Mouse (Mus musculus) liver, embryonic 16.5 days (tissue): ENCODE data around the gene Crybg2. TPM values are rescaled to one million over a fixed set of nuclear protein-coding genes. Genes with fewer than 3 reads are reported as not detected.

Source experiments
- ATAC-seq: fragments of 200-750 bp; cut with Nextera tagmentation; 2 replicates; pipeline ENCODE4 v1.8.0; 2017; ENCODE audit warnings: low read depth, mild to moderate bottlenecking, moderate number of reproducible peaks, moderate library complexity
- H3K27ac ChIP-seq: fragments of 300-500 bp; sonication (generic); 2 replicates; pipeline ENCODE4 v1.5.1; 2014; ENCODE audit warnings: mild to moderate bottlenecking, low read length
- H3K27me3 ChIP-seq: fragments of 300-500 bp; sonication (generic); 2 replicates; pipeline ENCODE4 v1.6.1; 2014; ENCODE audit warnings: low read depth, low read length, mixed read lengths; ENCODE audit not compliant: control insufficient read depth, insufficient read depth
- H3K36me3 ChIP-seq: fragments of 300-500 bp; sonication (generic); 2 replicates; pipeline ENCODE4 v1.6.1; 2014; ENCODE audit warnings: mild to moderate bottlenecking; ENCODE audit not compliant: control insufficient read depth, insufficient read depth
- H3K4me1 ChIP-seq: fragments of 300-500 bp; sonication (generic); 2 replicates; pipeline ENCODE4 v1.6.1; 2014; ENCODE audit warnings: low read depth, low read length, mixed read lengths; ENCODE audit not compliant: control insufficient read depth
- H3K4me2 ChIP-seq: fragments of 300-500 bp; sonication (generic); 2 replicates; pipeline ENCODE4 v1.6.1; 2014; ENCODE audit warnings: low read depth, low read length, mixed read lengths
- H3K4me3 ChIP-seq: fragments of 300-500 bp; sonication (generic); 2 replicates; pipeline ENCODE4 v1.5.1; 2014; ENCODE audit warnings: low read depth, mild to moderate bottlenecking, low read length
- H3K9ac ChIP-seq: fragments of 300-500 bp; sonication (generic); 2 replicates; pipeline ENCODE4 v1.6.1; 2014; ENCODE audit warnings: low read depth, low read length
- H3K9me3 ChIP-seq: fragments of 300-500 bp; sonication (generic); replicated peaks from 2 replicates; pipeline ENCODE4 v1.6.1; 2016; ENCODE audit warnings: low read length; ENCODE audit not compliant: control insufficient read depth
- WGBS: fragments of 180-500 bp; shearing (Covaris S2); extraction: QIAGEN DNeasy Blood & Tissue Kit; methylation state at CpG from one replicate; pipeline ENCODE4 v1.1.7; 2014; ENCODE audit not compliant: insufficient replicate concordance; 5-methylcytosine and 5-hydroxymethylcytosine counted together
- polyA plus RNA-seq: library from polyadenylated mRNA; unstranded; fragments of >200 nt; fragmentation: Nextera tagmentation; extraction: Ambion mirVana; gene quantifications from 2 replicates; pipeline ENCODE4 v1.2.1, GENCODE M21; 2015

Crybg2 gene
- polyA plus RNA-seq, 1 experiment from 2014 or later = 0.68 TPM

- Histone ChIP-seq H3K9me3 (no peaks in the 10 kb centered on the region), H3K9ac (no peak overlapping the region), H3K4me2 (no peak overlapping the region), H3K36me3 (no peaks in the 10 kb centered on the region), H3K27ac (no peak overlapping the region; the same call in 1 of the 2 replicates), H3K4me3 (no peak overlapping the region), H3K4me1 (peaks cover 7% of the 10 kb centered on the region), H3K27me3 (no peaks in the 10 kb centered on the region)
- no peak for ATAC-seq
- 35% methylated on average over 6 of the region's 6 CpGs for WGBS
Observed at GRCm38 (mm10) chr4:134120192-134120805, 59.7 kb downstream of the Crybg2 start.

- ATAC-seq = no peak
- 45% methylated on average over 4 of the region's 4 CpGs for WGBS
- Histone ChIP-seq H3K9ac (no peak overlapping the region), H3K27me3 (no peaks in the 10 kb centered on the region), H3K36me3 (no peaks in the 10 kb centered on the region), H3K9me3 (no peaks in the 10 kb centered on the region), H3K4me3 (no peak overlapping the region), H3K27ac (no peak overlapping the region), H3K4me1 (peaks cover 7% of the 10 kb centered on the region), H3K4me2 (no peak overlapping the region)
Observed at GRCm38 (mm10) chr4:134120916-134121315, 60.3 kb downstream of the Crybg2 start.

- Histone ChIP-seq H3K4me2 (no peak overlapping the region), H3K27ac (no peak overlapping the region), H3K4me1 (peaks cover 7% of the 10 kb centered on the region), H3K9me3 (no peaks in the 10 kb centered on the region), H3K9ac (no peak overlapping the region), H3K36me3 (no peaks in the 10 kb centered on the region), H3K27me3 (no peaks in the 10 kb centered on the region), H3K4me3 (no peak overlapping the region)
- no peak for ATAC-seq
- 40% methylated on average over 4 of the region's 4 CpGs for WGBS
Observed at GRCm38 (mm10) chr4:134121571-134121970, 61.0 kb downstream of the Crybg2 start.

- 61% methylated on average over 3 of the region's 3 CpGs for WGBS
- peaks cover 7% of the 10 kb centered on the region for H3K4me1 ChIP-seq
- ATAC-seq = no peak
Observed at GRCm38 (mm10) chr4:134122281-134122680, 61.7 kb downstream of the Crybg2 start.

GRCm38 (mm10) chr4:134123147-134123546 is 62.5 kb downstream of the Crybg2 start:
- no peak overlapping the region for H3K27ac ChIP-seq
- H3K27me3 ChIP-seq = no peaks in the 10 kb centered on the region
- H3K4me2 ChIP-seq = no peak overlapping the region
- no peaks in the 10 kb centered on the region for H3K36me3 ChIP-seq
- H3K4me3 ChIP-seq = no peak overlapping the region
- ATAC-seq = no peak
- H3K9me3 ChIP-seq = no peaks in the 10 kb centered on the region
- H3K4me1 ChIP-seq = peaks cover 14% of the 10 kb centered on the region
- no peak overlapping the region for H3K9ac ChIP-seq
- 88% methylated on average over 6 of the region's 6 CpGs for WGBS

More at GRCm38 (mm10) chr4:134122281-134122680, 61.7 kb downstream of the Crybg2 start:
- H3K36me3 ChIP-seq = no peaks in the 10 kb centered on the region
- no peaks in the 10 kb centered on the region for H3K27me3 ChIP-seq
- H3K27ac ChIP-seq = no peak overlapping the region
- H3K9ac ChIP-seq = no peak overlapping the region
- H3K4me3 ChIP-seq = no peak overlapping the region
- H3K4me2 ChIP-seq = no peak overlapping the region
- H3K9me3 ChIP-seq = no peaks in the 10 kb centered on the region

GRCm38 (mm10) chr4:134123680-134124551 is 63.3 kb downstream of the Crybg2 start:
- Histone ChIP-seq H3K9ac (no peak overlapping the region; the same call in 1 of the 2 replicates), H3K4me1 (peaks cover 19% of the 10 kb centered on the region), H3K4me2 (peak overlapping the region; percentile 28; the same call in 1 of the 2 replicates), H3K27ac (no peak overlapping the region), H3K4me3 (no peak overlapping the region), H3K9me3 (no peaks in the 10 kb centered on the region), H3K27me3 (no peaks in the 10 kb centered on the region), H3K36me3 (no peaks in the 10 kb centered on the region)
- ATAC-seq = no peak
- WGBS = 13% methylated on average over 17 of the region's 17 CpGs

- Histone ChIP-seq H3K27ac (no peak overlapping the region), H3K36me3 (no peaks in the 10 kb centered on the region), H3K9me3 (no peaks in the 10 kb centered on the region), H3K4me3 (no peak overlapping the region), H3K27me3 (no peaks in the 10 kb centered on the region), H3K4me1 (peaks cover 32% of the 10 kb centered on the region), H3K4me2 (no peak overlapping the region), H3K9ac (no peak overlapping the region)
- no peak for ATAC-seq
- WGBS = 72% methylated on average over 15 of the region's 15 CpGs
Observed at GRCm38 (mm10) chr4:134125383-134126060, 64.9 kb downstream of the Crybg2 start.

- no peaks in the 10 kb centered on the region for H3K9me3 ChIP-seq
- H3K4me2 ChIP-seq = peak overlapping the region; percentile 92; the same call in 1 of the 2 replicates
- H3K9ac ChIP-seq = no peak overlapping the region
- WGBS = 83% methylated on average over 21 of the region's 21 CpGs
- H3K36me3 ChIP-seq = peaks cover 4% of the 10 kb centered on the region
- no peak overlapping the region for H3K4me3 ChIP-seq
- H3K27me3 ChIP-seq = no peaks in the 10 kb centered on the region
- H3K4me1 ChIP-seq = peaks cover 38% of the 10 kb centered on the region
- H3K27ac ChIP-seq = no peak overlapping the region
- no peak for ATAC-seq
Observed at GRCm38 (mm10) chr4:134126300-134127120, 65.9 kb downstream of the Crybg2 start.
